Mouse (Mus musculus): Measurements from ENCODE around the gene Mnd1. TPM values are rescaled to one million over a fixed set of nuclear protein-coding genes. Genes with fewer than 3 reads are reported as not detected.
A peak's percentile ranks its signal among the peaks of the same experiment; 100 is the strongest.

Mnd1 gene
- polyA plus RNA-seq, 1 experiment, result 1.2 TPM

GRCm38 (mm10) chr3:84046206-84046605 lies 109.4 kb downstream of the Mnd1 start:
- Histone ChIP-seq H3K27me3 (ENCODE audit: control insufficient read depth, insufficient read depth, low read length) (no peaks in the 10 kb centered on the region), H3K36me3 (ENCODE audit: control insufficient read depth, insufficient read depth, low read length) (no peaks in the 10 kb centered on the region), H3K4me3 (ENCODE audit: control insufficient read depth, low read depth, low read length) (no peak overlapping the region), H3K27ac (ENCODE audit: control insufficient read depth, insufficient read depth, low read depth, low read length) (no peak overlapping the region), H3K4me1 (ENCODE audit: control insufficient read depth, insufficient read depth, low read length) (no peaks in the 10 kb centered on the region)
- no peak for TF ChIP-seq POLR2A (IDR thresholded peaks at IDR 0.05; ENCODE audit: control insufficient read depth, low read depth, low read length)

- H3K27ac ChIP-seq (ENCODE audit: control insufficient read depth, insufficient read depth, low read depth, low read length), result no peak overlapping the region
- H3K27me3 ChIP-seq (ENCODE audit: control insufficient read depth, insufficient read depth, low read length), result no peaks in the 10 kb centered on the region
- H3K36me3 ChIP-seq (ENCODE audit: control insufficient read depth, insufficient read depth, low read length), result no peaks in the 10 kb centered on the region
- H3K4me3 ChIP-seq (ENCODE audit: control insufficient read depth, low read depth, low read length), result peak overlapping the region; percentile 39; the same call in 1 of the 2 replicates
- peaks cover 13% of the 10 kb centered on the region for H3K4me1 ChIP-seq (ENCODE audit: control insufficient read depth, insufficient read depth, low read length)
- no peak for TF ChIP-seq CTCF (IDR thresholded peaks at IDR 0.05; ENCODE audit: control insufficient read depth, insufficient read depth, insufficient replicate concordance, low read depth, low read length)
- no peak for TF ChIP-seq POLR2A (IDR thresholded peaks at IDR 0.05; ENCODE audit: control insufficient read depth, low read depth, low read length)
These were observed 113.8 kb downstream of the Mnd1 start for GRCm38 (mm10) chr3:84041739-84042138.

GRCm38 (mm10) chr3:84040476-84041082 lies 115.0 kb downstream of the Mnd1 start:
- TF ChIP-seq POLR2A (IDR thresholded peaks at IDR 0.05; ENCODE audit: control insufficient read depth, low read depth, low read length), result no peak
- no peak for TF ChIP-seq CTCF (IDR thresholded peaks at IDR 0.05; ENCODE audit: control insufficient read depth, insufficient read depth, insufficient replicate concordance, low read depth, low read length)
- Histone ChIP-seq H3K4me1 (ENCODE audit: control insufficient read depth, insufficient read depth, low read length) (peaks cover 13% of the 10 kb centered on the region), H3K36me3 (ENCODE audit: control insufficient read depth, insufficient read depth, low read length) (no peaks in the 10 kb centered on the region), H3K27me3 (ENCODE audit: control insufficient read depth, insufficient read depth, low read length) (no peaks in the 10 kb centered on the region), H3K4me3 (ENCODE audit: control insufficient read depth, low read depth, low read length) (peak overlapping the region; percentile 90), H3K27ac (ENCODE audit: control insufficient read depth, insufficient read depth, low read depth, low read length) (peak overlapping the region; percentile 57; the same call in 1 of the 2 replicates)

- H3K4me3 ChIP-seq (ENCODE audit: control insufficient read depth, low read depth, low read length), result peak within 1 kb of the TSS; percentile 97
- TF ChIP-seq CTCF (IDR thresholded peaks at IDR 0.05; ENCODE audit: control insufficient read depth, insufficient read depth, insufficient replicate concordance, low read depth, low read length) (no peak), POLR2A (IDR thresholded peaks at IDR 0.05; ENCODE audit: control insufficient read depth, low read depth, low read length) (peak; percentile 70)
- H3K27me3 ChIP-seq (ENCODE audit: control insufficient read depth, insufficient read depth, low read length), result no peaks in the 10 kb centered on the region
- no peaks in the 10 kb centered on the region for H3K36me3 ChIP-seq (ENCODE audit: control insufficient read depth, insufficient read depth, low read length)
- H3K27ac ChIP-seq (ENCODE audit: control insufficient read depth, insufficient read depth, low read depth, low read length), result peak within 1 kb of the TSS; percentile 57
- peaks cover 13% of the 10 kb centered on the region for H3K4me1 ChIP-seq (ENCODE audit: control insufficient read depth, insufficient read depth, low read length)
These were observed 115.7 kb downstream of the Mnd1 start, which contains the start of gene Tmem131l for GRCm38 (mm10) chr3:84039646-84040475. TSS of gene Tmem131l (minus strand) at chr3:84040175.

GRCm38 (mm10) chr3:84038981-84039645 lies 116.5 kb downstream of the Mnd1 start:
- Histone ChIP-seq H3K36me3 (ENCODE audit: control insufficient read depth, insufficient read depth, low read length) (no peaks in the 10 kb centered on the region), H3K4me3 (ENCODE audit: control insufficient read depth, low read depth, low read length) (peak overlapping the region; percentile 97), H3K27me3 (ENCODE audit: control insufficient read depth, insufficient read depth, low read length) (no peaks in the 10 kb centered on the region), H3K27ac (ENCODE audit: control insufficient read depth, insufficient read depth, low read depth, low read length) (peak overlapping the region; percentile 50), H3K4me1 (ENCODE audit: control insufficient read depth, insufficient read depth, low read length) (peaks cover 15% of the 10 kb centered on the region)
- TF ChIP-seq CTCF (IDR thresholded peaks at IDR 0.05; ENCODE audit: control insufficient read depth, insufficient read depth, insufficient replicate concordance, low read depth, low read length), result no peak
- no peak for TF ChIP-seq POLR2A (IDR thresholded peaks at IDR 0.05; ENCODE audit: control insufficient read depth, low read depth, low read length)

- Histone ChIP-seq H3K4me3 (ENCODE audit: control insufficient read depth, low read depth, low read length) (no peak overlapping the region; the same call in 1 of the 2 replicates), H3K4me1 (ENCODE audit: control insufficient read depth, insufficient read depth, low read length) (peaks cover 15% of the 10 kb centered on the region), H3K27ac (ENCODE audit: control insufficient read depth, insufficient read depth, low read depth, low read length) (no peak overlapping the region)
These were observed 117.5 kb downstream of the Mnd1 start for GRCm38 (mm10) chr3:84038126-84038525.

More at GRCm38 (mm10) chr3:84038126-84038525, 117.5 kb downstream of the Mnd1 start:
- no peak for TF ChIP-seq CTCF (IDR thresholded peaks at IDR 0.05; ENCODE audit: control insufficient read depth, insufficient read depth, insufficient replicate concordance, low read depth, low read length)
- Histone ChIP-seq H3K36me3 (ENCODE audit: control insufficient read depth, insufficient read depth, low read length) (no peaks in the 10 kb centered on the region), H3K27me3 (ENCODE audit: control insufficient read depth, insufficient read depth, low read length) (no peaks in the 10 kb centered on the region)

Other genes with a start within 250 kb of the Mnd1 start
- gene Tmem131l, start 115.6 kb downstream of the Mnd1 start, polyA plus RNA-seq (2012; rRNA removed), result 58.1 and 64.6 TPM in 2 replicates
- 0.40 and 0.43 TPM in 2 replicates for gene Gm6525, start 18.3 kb upstream of the Mnd1 start, polyA plus RNA-seq (2012; rRNA removed)
- gene Trim2, start 151.1 kb upstream of the Mnd1 start, polyA plus RNA-seq (2012; rRNA removed), result 0.53 and 2.4 TPM in 2 replicates

Data from testis, adult 2 months (tissue).